Mouse (Mus musculus): ENCODE results near the gene 4930407I10Rik.

Gene 4930407I10Rik

DNA sequence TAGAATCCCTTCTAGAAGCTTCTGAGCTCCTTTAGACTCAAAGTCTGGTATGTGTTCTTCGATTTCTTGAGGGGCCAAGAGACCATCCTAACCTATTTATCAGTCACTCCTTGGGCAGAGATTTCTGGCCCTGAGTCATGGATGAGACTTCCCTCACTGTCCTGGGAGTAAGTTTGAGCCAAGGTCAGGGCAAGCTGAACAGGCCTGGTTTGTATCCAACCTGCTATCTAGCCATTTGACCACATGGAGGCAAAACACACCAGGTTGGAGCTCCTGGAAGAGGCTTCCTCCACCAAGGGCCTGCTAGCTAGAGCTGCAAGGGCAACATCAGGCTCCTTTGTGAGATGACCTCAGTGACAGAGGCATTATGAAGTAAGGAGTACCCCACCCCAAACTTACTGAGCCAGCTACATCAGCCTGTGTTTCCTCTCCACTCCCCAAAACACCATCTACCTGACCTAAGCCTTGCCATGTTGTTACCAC, at the start of gene 4930407I10Rik:
4930407I10Rik (plus strand) TSS at position 433 of the 483 bp plus-strand sequence.
- no peak for ATAC-seq (ENCODE audit: low TSS enrichment)

GRCm38 (mm10) chr15:82011947-82012346, 47.0 kb upstream of the 4930407I10Rik start:
- ATAC-seq (ENCODE audit: low TSS enrichment): no peak

- no peak for ATAC-seq (ENCODE audit: low TSS enrichment)
Observed at GRCm38 (mm10) chr15:82014745-82015391, 44.1 kb upstream of the 4930407I10Rik start.

- peak; percentile 38 for ATAC-seq (ENCODE audit: low TSS enrichment)
Observed at GRCm38 (mm10) chr15:82015392-82016100, 43.4 kb upstream of the 4930407I10Rik start.

GRCm38 (mm10) chr15:82016101-82016808, 42.7 kb upstream of the 4930407I10Rik start:
- ATAC-seq (ENCODE audit: low TSS enrichment): peak; percentile 88

DNA sequence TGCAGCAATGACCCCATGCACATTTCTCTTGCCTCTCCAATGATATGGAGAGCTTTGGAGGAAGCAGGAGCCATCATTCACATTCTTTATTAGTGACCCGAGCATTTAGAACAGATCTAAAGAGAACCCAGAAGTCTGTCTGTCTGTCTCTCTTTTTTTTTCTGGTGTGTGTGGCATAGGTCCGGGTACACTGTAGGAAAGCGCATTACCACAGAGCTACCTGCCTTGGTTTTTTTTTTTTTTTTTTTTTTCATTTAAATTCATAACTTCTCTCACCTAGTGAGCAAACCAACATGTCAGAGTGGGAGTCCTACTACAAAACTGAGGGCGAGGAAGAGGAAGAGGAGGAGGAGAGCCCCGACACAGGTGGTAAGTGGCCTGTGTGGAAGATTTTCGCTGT, 42.1 kb upstream of the 4930407I10Rik start:
- ATAC-seq (ENCODE audit: low TSS enrichment): no peak

GRCm38 (mm10) chr15:82017461-82017860, 41.5 kb upstream of the 4930407I10Rik start:
- no peak for ATAC-seq (ENCODE audit: low TSS enrichment)

DNA sequence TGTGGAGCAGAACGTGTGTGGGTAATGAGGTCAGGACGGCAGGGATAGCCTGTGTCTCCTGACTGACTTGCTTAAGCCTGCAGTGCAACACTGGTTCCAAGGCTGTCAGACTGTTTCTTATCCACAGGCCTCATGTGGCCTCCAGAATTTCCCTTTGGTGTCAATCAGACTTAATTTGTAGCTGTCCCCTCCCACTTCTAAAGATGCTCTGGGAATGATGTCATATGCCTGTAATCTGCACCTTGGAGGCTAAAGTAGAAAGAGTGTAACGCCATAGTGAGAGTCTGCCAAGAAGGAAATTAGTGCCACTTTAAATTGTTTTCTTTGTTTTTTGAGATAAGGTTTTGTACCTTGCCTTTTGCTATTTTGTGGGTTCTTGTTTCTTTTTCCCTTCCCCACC, 39.7 kb upstream of the 4930407I10Rik start:
- no peak for ATAC-seq (ENCODE audit: low TSS enrichment)

DNA sequence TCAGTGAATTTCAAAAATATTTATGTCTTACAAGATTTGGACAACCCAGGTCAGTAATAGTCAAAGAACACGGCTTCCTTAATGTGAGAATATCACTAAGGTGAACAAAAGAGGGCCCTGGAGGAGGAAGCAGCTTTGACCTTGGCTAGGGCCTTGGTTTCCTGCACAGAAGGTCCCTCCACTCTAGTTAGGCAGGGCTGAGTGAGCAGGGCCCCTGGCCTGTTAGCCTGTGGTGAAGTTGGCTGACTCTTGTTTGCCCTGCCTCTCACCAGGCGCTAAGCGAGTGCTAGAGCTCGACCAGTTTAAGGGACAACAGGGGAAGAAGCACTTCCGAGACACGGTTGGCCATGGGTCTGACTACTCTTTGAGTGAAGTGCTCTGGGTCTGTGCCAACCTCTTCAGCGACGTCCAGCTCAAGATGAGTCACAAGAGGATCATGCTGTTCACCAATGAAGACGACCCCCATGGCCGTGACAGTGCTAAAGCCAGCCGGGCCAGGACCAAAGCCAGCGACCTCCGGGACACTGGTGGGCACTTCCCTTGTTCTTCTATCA, 36.3 kb upstream of the 4930407I10Rik start:
- no peak for ATAC-seq (ENCODE audit: low TSS enrichment)

GRCm38 (mm10) chr15:82023965-82024635, 34.9 kb upstream of the 4930407I10Rik start:
- ATAC-seq (ENCODE audit: low TSS enrichment): no peak

- no peak for ATAC-seq (ENCODE audit: low TSS enrichment)
Observed at GRCm38 (mm10) chr15:82027276-82027675, 31.7 kb upstream of the 4930407I10Rik start.

DNA sequence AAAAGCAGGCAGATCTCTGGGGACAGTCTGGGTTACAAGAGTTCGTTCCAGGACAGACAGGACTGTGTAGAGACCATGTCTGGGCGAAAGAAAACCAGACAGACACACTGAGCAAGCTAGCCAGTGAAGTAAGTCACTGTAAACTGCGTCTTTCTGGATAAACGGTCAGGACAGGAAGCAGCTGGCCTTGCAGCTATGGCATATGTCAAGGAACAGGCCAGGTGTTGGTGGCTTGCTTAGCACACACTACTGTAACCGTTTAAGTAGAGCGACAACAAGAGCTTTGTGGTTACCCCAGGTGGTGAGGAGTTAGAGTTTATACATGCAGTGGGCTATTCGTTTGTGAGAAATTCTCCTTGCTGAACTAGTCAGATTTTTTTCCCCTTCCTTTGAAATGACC, 31.2 kb upstream of the 4930407I10Rik start:
- no peak for ATAC-seq (ENCODE audit: low TSS enrichment)

DNA sequence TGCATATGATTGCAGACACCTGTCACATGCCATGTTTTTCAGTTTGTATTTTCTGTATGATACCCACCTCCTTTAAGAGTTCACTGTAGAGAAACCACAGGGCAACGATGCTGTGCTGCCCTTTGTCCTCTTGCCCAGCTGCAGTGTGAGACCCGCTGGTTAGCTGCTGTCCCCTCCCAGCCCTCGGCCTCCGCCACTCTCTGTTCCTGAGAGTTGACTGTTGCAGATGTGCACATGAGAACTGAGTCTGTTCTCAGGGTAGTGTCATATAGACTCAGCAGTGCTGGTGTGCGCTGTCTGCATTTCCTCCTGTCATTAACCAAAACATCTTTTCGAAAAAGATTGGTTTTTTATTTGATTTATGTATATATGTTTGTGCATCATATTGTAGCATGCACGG, 26.6 kb upstream of the 4930407I10Rik start:
- ATAC-seq (ENCODE audit: low TSS enrichment): no peak

DNA sequence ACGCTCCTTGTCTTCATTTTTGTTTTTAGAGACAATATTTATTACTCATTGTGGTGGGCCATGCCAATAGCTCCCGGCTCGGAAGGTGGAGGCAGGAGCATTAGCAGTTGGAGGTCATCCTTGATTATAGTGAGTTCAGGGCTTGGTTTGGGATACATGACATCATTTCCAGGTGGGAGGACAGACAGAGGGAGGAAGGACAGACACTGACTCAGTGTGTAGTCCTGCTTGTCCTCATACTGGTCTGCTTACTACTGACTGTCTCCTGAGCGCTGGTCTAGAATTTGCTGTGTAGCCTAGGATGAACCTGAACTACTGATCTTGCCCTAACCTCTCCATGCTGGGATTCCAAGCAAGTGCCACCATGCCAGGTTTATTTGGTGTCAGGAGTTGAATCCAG, 25.2 kb upstream of the 4930407I10Rik start, which contains the start of gene Desi1:
Desi1 (minus strand) TSS at position 101 of the 400 bp plus-strand sequence.
- ATAC-seq (ENCODE audit: low TSS enrichment): no peak

GRCm38 (mm10) chr15:82035904-82036689, 22.9 kb upstream of the 4930407I10Rik start:
- ATAC-seq (ENCODE audit: low TSS enrichment): no peak

DNA sequence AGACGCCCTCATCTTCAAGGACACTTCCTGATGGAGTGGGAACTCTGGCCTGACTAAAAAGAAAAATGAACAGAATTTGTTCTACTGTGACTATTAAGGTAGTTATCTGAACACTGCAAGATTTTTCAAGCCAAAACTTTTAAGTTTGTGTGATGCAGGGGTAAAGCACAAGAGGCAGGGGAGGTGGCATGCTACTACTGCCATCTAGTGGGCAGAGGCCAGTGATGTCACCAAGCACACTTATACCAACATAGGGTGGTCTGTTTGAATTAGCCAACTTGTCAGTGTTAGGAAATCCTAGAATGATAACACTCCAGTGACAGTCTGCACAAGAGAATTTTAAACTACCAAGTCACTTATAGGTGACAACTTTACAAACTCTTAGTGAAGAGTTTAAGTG, 18.3 kb upstream of the 4930407I10Rik start:
- peak; percentile 76 for ATAC-seq (ENCODE audit: low TSS enrichment)

- ATAC-seq (ENCODE audit: low TSS enrichment): no peak
Observed at GRCm38 (mm10) chr15:82044166-82044784, 14.7 kb upstream of the 4930407I10Rik start.

- 0 out of 2 replicates have a peak, but pooled peaks have one; percentile 17 for ATAC-seq (ENCODE audit: low TSS enrichment)
Observed at GRCm38 (mm10) chr15:82046246-82046891, 12.6 kb upstream of the 4930407I10Rik start.

DNA sequence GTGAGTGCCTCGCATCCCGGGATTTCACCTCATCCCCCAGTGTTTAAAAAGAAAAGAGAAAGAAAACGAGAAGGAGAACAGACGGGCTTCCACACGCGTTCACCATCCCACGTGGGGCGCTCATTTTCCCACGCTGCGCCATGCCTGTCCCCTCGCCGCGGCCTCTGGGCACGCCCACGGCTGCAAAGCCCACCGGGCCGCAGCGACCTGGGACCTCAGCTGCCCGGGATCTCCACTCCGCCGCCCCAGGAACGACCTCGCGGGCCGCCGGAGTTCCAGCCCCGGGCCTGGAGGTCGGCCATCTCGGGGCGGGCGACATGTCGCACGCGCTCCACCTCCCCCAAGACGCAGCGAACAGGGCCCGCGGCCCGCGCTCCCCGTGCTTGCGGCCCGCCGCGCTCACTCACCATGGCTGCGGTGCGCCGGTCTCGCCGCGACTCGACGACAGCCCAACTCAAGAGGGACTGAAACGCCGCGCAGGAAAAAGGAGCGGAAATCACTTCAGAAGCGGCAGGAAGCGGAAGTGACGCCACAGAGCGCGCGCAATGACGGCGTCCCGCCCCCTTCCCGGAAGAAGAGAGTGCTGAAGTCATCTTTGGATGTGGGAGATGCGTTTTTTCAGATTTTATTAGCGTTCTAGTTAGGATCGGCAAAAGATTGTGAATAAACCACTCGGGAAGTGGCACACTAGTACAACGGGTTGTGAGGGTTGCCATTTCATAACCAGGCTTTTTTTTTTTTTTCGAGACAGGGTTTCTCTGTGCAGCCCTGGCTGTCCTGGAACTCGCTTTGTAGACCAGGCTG, 11.7 kb upstream of the 4930407I10Rik start, which contains the start of gene Snu13:
Snu13 (minus strand) TSS at position 519 of the 804 bp plus-strand sequence.
- ATAC-seq (ENCODE audit: low TSS enrichment): peak; percentile 93

Measured in frontal cortex, adult (tissue).